Mouse (Mus musculus) colon, adult 2 months (tissue): Measurements from ENCODE around the gene Wdr44. TPM values are rescaled to one million over a fixed set of nuclear protein-coding genes. Genes with fewer than 3 reads are reported as not detected.

Experiments
- polyA plus RNA-seq: library from polyadenylated mRNA; depleted of rRNA; stranded (reverse); fragments of >200 nt; gene quantifications from 2 replicates; pipeline ENCODE4 v1.2.3, GENCODE M21; 2012; rRNA removed

Gene Wdr44
- polyA plus RNA-seq: 6.1 and 7.3 TPM in 2 replicates

GRCm38 (mm10) chrX:23692722-23693442, at the start of gene Wdr44:
TSS of gene Wdr44 (plus strand) at chrX:23693051.

Other genes with a start within 250 kb of the Wdr44 start
- not detected in 2 replicates for gene Gm4907, start 189.5 kb downstream of the Wdr44 start, polyA plus RNA-seq